Mouse (Mus musculus) forebrain, embryonic 12.5 days (tissue): ENCODE results near the gene Adam12. TPM values are rescaled to one million over a fixed set of nuclear protein-coding genes. Genes with fewer than 3 reads are reported as not detected.

Experiments used
- ATAC-seq: fragments of 200-750 bp; cut with Nextera tagmentation; 2 replicates; pipeline ENCODE4 v1.8.0; 2017; ENCODE audit warnings: moderate TSS enrichment; ENCODE audit not compliant: low FRiP score
- H3K27ac ChIP-seq: fragments of 300-500 bp; sonication (generic); 2 replicates; pipeline ENCODE4 v1.5.1; 2016; ENCODE audit warnings: mild to moderate bottlenecking
- H3K27me3 ChIP-seq: fragments of 300-500 bp; sonication (generic); 2 replicates; pipeline ENCODE4 v1.6.1; 2016; ENCODE audit warnings: mild to moderate bottlenecking
- H3K36me3 ChIP-seq: fragments of 300-500 bp; sonication (generic); replicated peaks from 2 replicates; pipeline ENCODE4 v1.6.1; 2016; ENCODE audit warnings: mild to moderate bottlenecking
- H3K4me1 ChIP-seq: fragments of 300-500 bp; sonication (generic); 2 replicates; pipeline ENCODE4 v1.6.1; 2016
- H3K4me2 ChIP-seq: fragments of 300-500 bp; sonication (generic); 2 replicates; pipeline ENCODE4 v1.6.1; 2016; ENCODE audit warnings: mild to moderate bottlenecking, moderate library complexity
- H3K4me3 ChIP-seq: fragments of 300-500 bp; sonication (generic); replicated peaks from 2 replicates; pipeline ENCODE4 v1.5.1; 2016; ENCODE audit warnings: mild to moderate bottlenecking
- H3K9ac ChIP-seq: fragments of 300-500 bp; sonication (generic); 2 replicates; pipeline ENCODE4 v1.6.1; 2016; ENCODE audit warnings: mild to moderate bottlenecking
- H3K9me3 ChIP-seq: fragments of 300-500 bp; sonication (generic); 2 replicates; pipeline ENCODE4 v1.6.1; 2016
- WGBS: fragments of 180-500 bp; shearing (Covaris S2); methylation state at CpG from one replicate; pipeline ENCODE4 v1.1.7; 2016; 5-methylcytosine and 5-hydroxymethylcytosine counted together
- polyA plus RNA-seq: library from polyadenylated mRNA; unstranded; fragments of >200 nt; fragmentation: Nextera tagmentation; extraction: Ambion mirVana; gene quantifications from 2 replicates; pipeline ENCODE4 v1.2.1, GENCODE M21; 2016

Gene Adam12
- polyA plus RNA-seq, 1 experiment from 2014 or later: 2.1 TPM

GRCm38 (mm10) chr7:134009157-134009556 lies 222.8 kb downstream of the Adam12 start:
- H3K4me2 ChIP-seq: no peak overlapping the region
- H3K4me3 ChIP-seq: no peak overlapping the region
- no peaks in the 10 kb centered on the region for H3K4me1 ChIP-seq
- no peak overlapping the region for H3K27ac ChIP-seq
- WGBS: 91% methylated on average over 5 of the region's 5 CpGs
- no peaks in the 10 kb centered on the region for H3K27me3 ChIP-seq
- H3K9me3 ChIP-seq: no peaks in the 10 kb centered on the region
- no peak overlapping the region for H3K9ac ChIP-seq
- no peak for ATAC-seq
- H3K36me3 ChIP-seq: no peaks in the 10 kb centered on the region

GRCm38 (mm10) chr7:134007942-134008361 lies 224.0 kb downstream of the Adam12 start:
- Histone ChIP-seq H3K27ac (no peak overlapping the region), H3K36me3 (no peaks in the 10 kb centered on the region), H3K9me3 (no peaks in the 10 kb centered on the region), H3K4me2 (no peak overlapping the region), H3K9ac (no peak overlapping the region), H3K4me1 (no peaks in the 10 kb centered on the region), H3K27me3 (no peaks in the 10 kb centered on the region), H3K4me3 (no peak overlapping the region)
- no peak for ATAC-seq
- WGBS: 79% methylated on average over 3 of the region's 3 CpGs

GRCm38 (mm10) chr7:134001581-134001980 lies 230.4 kb downstream of the Adam12 start:
- ATAC-seq: no peak
- no peak overlapping the region for H3K4me2 ChIP-seq
- H3K27ac ChIP-seq: no peak overlapping the region
- no peak overlapping the region for H3K9ac ChIP-seq
- no peaks in the 10 kb centered on the region for H3K4me1 ChIP-seq
- 93% methylated on average over 4 of the region's 4 CpGs for WGBS
- H3K4me3 ChIP-seq: no peak overlapping the region
- no peaks in the 10 kb centered on the region for H3K27me3 ChIP-seq
- no peaks in the 10 kb centered on the region for H3K36me3 ChIP-seq
- H3K9me3 ChIP-seq: no peaks in the 10 kb centered on the region

- H3K27ac ChIP-seq: no peak overlapping the region
- ATAC-seq: no peak
- H3K9ac ChIP-seq: no peak overlapping the region
- no peaks in the 10 kb centered on the region for H3K9me3 ChIP-seq
- no peaks in the 10 kb centered on the region for H3K36me3 ChIP-seq
- no peaks in the 10 kb centered on the region for H3K4me1 ChIP-seq
- no peaks in the 10 kb centered on the region for H3K27me3 ChIP-seq
- H3K4me3 ChIP-seq: no peak overlapping the region
- H3K4me2 ChIP-seq: no peak overlapping the region
Observed at GRCm38 (mm10) chr7:133990930-133991329, 241.0 kb downstream of the Adam12 start.

- Histone ChIP-seq H3K27ac (no peak overlapping the region), H3K4me3 (no peak overlapping the region), H3K9ac (no peak overlapping the region), H3K4me2 (no peak overlapping the region), H3K27me3 (no peaks in the 10 kb centered on the region), H3K9me3 (no peaks in the 10 kb centered on the region), H3K36me3 (no peaks in the 10 kb centered on the region), H3K4me1 (no peaks in the 10 kb centered on the region)
- 87% methylated on average over 5 of the region's 5 CpGs for WGBS
- no peak for ATAC-seq
Observed at GRCm38 (mm10) chr7:133988356-133988755, 243.6 kb downstream of the Adam12 start.

GRCm38 (mm10) chr7:133986201-133986600 lies 245.7 kb downstream of the Adam12 start:
- Histone ChIP-seq H3K9me3 (no peaks in the 10 kb centered on the region), H3K4me1 (no peaks in the 10 kb centered on the region), H3K9ac (no peak overlapping the region), H3K4me2 (no peak overlapping the region), H3K27ac (no peak overlapping the region), H3K27me3 (no peaks in the 10 kb centered on the region), H3K4me3 (no peak overlapping the region), H3K36me3 (no peaks in the 10 kb centered on the region)
- WGBS: 87% methylated on average over 4 of the region's 4 CpGs
- no peak for ATAC-seq

GRCm38 (mm10) chr7:133985648-133986047 lies 246.3 kb downstream of the Adam12 start:
- Histone ChIP-seq H3K4me2 (no peak overlapping the region), H3K27me3 (no peaks in the 10 kb centered on the region), H3K36me3 (no peaks in the 10 kb centered on the region), H3K4me1 (no peaks in the 10 kb centered on the region), H3K9me3 (no peaks in the 10 kb centered on the region), H3K9ac (no peak overlapping the region), H3K4me3 (no peak overlapping the region), H3K27ac (no peak overlapping the region)
- WGBS: 86% methylated on average over 1 of the region's 1 CpGs
- ATAC-seq: no peak

GRCm38 (mm10) chr7:133976388-133977122 lies 255.4 kb downstream of the Adam12 start:
- no peaks in the 10 kb centered on the region for H3K4me1 ChIP-seq
- H3K27ac ChIP-seq: no peak overlapping the region
- no peaks in the 10 kb centered on the region for H3K27me3 ChIP-seq
- ATAC-seq: no peak
- 67% methylated on average over 8 of the region's 8 CpGs for WGBS
- H3K36me3 ChIP-seq: no peaks in the 10 kb centered on the region
- H3K4me2 ChIP-seq: no peak overlapping the region
- H3K9ac ChIP-seq: no peak overlapping the region
- no peak overlapping the region for H3K4me3 ChIP-seq
- H3K9me3 ChIP-seq: no peaks in the 10 kb centered on the region

GRCm38 (mm10) chr7:133971086-133971485 lies 260.9 kb downstream of the Adam12 start:
- Histone ChIP-seq H3K9ac (no peak overlapping the region), H3K9me3 (no peaks in the 10 kb centered on the region), H3K4me1 (peaks cover 6% of the 10 kb centered on the region; the same call in 1 of the 2 replicates), H3K4me2 (no peak overlapping the region), H3K4me3 (no peak overlapping the region), H3K36me3 (no peaks in the 10 kb centered on the region), H3K27ac (no peak overlapping the region), H3K27me3 (no peaks in the 10 kb centered on the region; the same call in 1 of the 2 replicates)
- no peak for ATAC-seq
- WGBS: 85% methylated on average over 1 of the region's 1 CpGs

- Histone ChIP-seq H3K4me1 (peaks cover 6% of the 10 kb centered on the region; the same call in 1 of the 2 replicates), H3K9me3 (no peaks in the 10 kb centered on the region), H3K4me2 (no peak overlapping the region), H3K9ac (no peak overlapping the region), H3K4me3 (no peak overlapping the region), H3K36me3 (no peaks in the 10 kb centered on the region), H3K27ac (no peak overlapping the region), H3K27me3 (no peaks in the 10 kb centered on the region; the same call in 1 of the 2 replicates)
- no peak for ATAC-seq
- WGBS: 84% methylated on average over 5 of the region's 5 CpGs
Observed at GRCm38 (mm10) chr7:133970407-133970806, 261.5 kb downstream of the Adam12 start.

GRCm38 (mm10) chr7:133967906-133968305 lies 264.0 kb downstream of the Adam12 start:
- no peak overlapping the region for H3K27ac ChIP-seq
- 40% methylated on average over 5 of the region's 5 CpGs for WGBS
- no peak overlapping the region for H3K4me3 ChIP-seq
- no peak overlapping the region for H3K4me2 ChIP-seq
- H3K9me3 ChIP-seq: no peaks in the 10 kb centered on the region
- no peak overlapping the region for H3K9ac ChIP-seq
- no peaks in the 10 kb centered on the region; the same call in 1 of the 2 replicates for H3K27me3 ChIP-seq
- no peak for ATAC-seq
- peaks cover 6% of the 10 kb centered on the region; the same call in 1 of the 2 replicates for H3K4me1 ChIP-seq
- H3K36me3 ChIP-seq: no peaks in the 10 kb centered on the region

- H3K36me3 ChIP-seq: no peaks in the 10 kb centered on the region
- H3K9ac ChIP-seq: no peak overlapping the region
- H3K27ac ChIP-seq: no peak overlapping the region
- WGBS: 76% methylated on average over 8 of the region's 8 CpGs
- peaks cover 6% of the 10 kb centered on the region; the same call in 1 of the 2 replicates for H3K4me1 ChIP-seq
- no peaks in the 10 kb centered on the region for H3K27me3 ChIP-seq
- no peak for ATAC-seq
- no peak overlapping the region for H3K4me2 ChIP-seq
- H3K9me3 ChIP-seq: no peaks in the 10 kb centered on the region
- no peak overlapping the region for H3K4me3 ChIP-seq
Observed at GRCm38 (mm10) chr7:133963501-133963900, 268.4 kb downstream of the Adam12 start.

GRCm38 (mm10) chr7:133959200-133959599 lies 272.7 kb downstream of the Adam12 start:
- no peak overlapping the region for H3K9ac ChIP-seq
- H3K36me3 ChIP-seq: no peaks in the 10 kb centered on the region
- 71% methylated on average over 4 of the region's 4 CpGs for WGBS
- no peaks in the 10 kb centered on the region for H3K9me3 ChIP-seq
- no peaks in the 10 kb centered on the region for H3K4me1 ChIP-seq
- H3K4me2 ChIP-seq: no peak overlapping the region
- H3K27me3 ChIP-seq: no peaks in the 10 kb centered on the region
- no peak overlapping the region for H3K27ac ChIP-seq
- ATAC-seq: no peak
- H3K4me3 ChIP-seq: no peak overlapping the region
